Mouse (Mus musculus) common myeloid progenitor, adult 5-6 weeks (primary cell): ENCODE measurements around the gene Usp32. TPM values are rescaled to one million over a fixed set of nuclear protein-coding genes. Genes with fewer than 3 reads are reported as not detected.
"Not testable (repeated sequence)": the region's sequence is repeated elsewhere in the genome, so short reads cannot be mapped to it uniquely, and the experiment has no call there.

Experiments
- ATAC-seq: replicated peaks from 2 replicates; pipeline ENCODE4 v1.8.0; 2016; ENCODE audit warnings: low read depth, mild to moderate bottlenecking, moderate TSS enrichment, inconsistent platforms; ENCODE audit not compliant: poor library complexity, severe bottlenecking
- total RNA-seq: library from RNA; stranded (forward); fragments of 200-1000, 187-1606 nt; gene quantifications from 2 replicates; pipeline ENCODE4 v1.2.3, GENCODE M21; 2017

The Usp32 gene
- 14.9 and 26.1 TPM in 2 replicates for total RNA-seq

GRCm38 (mm10) chr11:85139581-85140540, at the start of gene Usp32:
Gene Usp32 (minus strand): TSS chr11:85140161.
- ATAC-seq = peak; percentile 96

GRCm38 (mm10) chr11:85189110-85189509, 49.1 kb upstream of the Usp32 start:
- ATAC-seq = no peak

DNA sequence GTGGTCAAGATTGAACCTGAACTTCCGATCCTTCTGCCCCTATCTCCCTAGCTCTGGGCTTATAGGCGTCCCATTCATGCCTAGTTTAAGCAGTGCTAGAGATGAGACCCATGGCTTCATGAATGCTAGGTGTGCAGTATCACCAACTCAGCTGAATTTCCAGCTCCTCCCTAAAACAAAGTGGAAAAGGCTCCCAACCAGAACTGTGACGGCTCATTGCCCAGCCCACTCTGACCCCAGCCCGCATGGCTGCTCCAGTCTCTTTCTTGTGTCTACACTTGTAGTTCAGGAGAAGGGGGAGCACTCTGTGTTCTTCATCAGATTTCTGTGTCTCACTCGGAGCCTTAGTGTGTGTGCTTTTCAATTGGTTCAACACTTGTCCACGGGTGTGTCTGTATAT, 44.9 kb upstream of the Usp32 start:
- ATAC-seq = no peak

DNA sequence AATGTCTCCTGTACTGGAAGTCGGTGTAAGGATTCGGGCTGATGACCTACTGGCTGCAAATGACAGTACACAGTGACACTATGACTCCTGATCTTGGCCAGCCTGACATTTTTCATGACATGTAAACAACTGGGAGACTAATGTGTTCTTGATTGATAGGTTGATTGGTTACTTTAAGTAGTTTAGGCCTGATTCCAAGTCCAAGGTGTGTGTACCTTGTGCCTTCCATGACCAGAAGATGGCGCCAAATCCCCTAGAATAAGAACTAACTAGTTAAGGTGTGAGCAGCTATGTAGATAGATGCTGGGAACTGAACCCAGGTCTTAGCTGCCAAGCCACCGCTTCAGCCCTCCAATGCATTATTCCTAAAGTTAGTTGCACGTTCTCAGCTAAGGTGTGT, 44.1 kb upstream of the Usp32 start:
- ATAC-seq = peak; percentile 59; the same call in 1 of the 2 replicates

- ATAC-seq = no peak
Measured at GRCm38 (mm10) chr11:85183284-85183779, 43.4 kb upstream of the Usp32 start.

DNA sequence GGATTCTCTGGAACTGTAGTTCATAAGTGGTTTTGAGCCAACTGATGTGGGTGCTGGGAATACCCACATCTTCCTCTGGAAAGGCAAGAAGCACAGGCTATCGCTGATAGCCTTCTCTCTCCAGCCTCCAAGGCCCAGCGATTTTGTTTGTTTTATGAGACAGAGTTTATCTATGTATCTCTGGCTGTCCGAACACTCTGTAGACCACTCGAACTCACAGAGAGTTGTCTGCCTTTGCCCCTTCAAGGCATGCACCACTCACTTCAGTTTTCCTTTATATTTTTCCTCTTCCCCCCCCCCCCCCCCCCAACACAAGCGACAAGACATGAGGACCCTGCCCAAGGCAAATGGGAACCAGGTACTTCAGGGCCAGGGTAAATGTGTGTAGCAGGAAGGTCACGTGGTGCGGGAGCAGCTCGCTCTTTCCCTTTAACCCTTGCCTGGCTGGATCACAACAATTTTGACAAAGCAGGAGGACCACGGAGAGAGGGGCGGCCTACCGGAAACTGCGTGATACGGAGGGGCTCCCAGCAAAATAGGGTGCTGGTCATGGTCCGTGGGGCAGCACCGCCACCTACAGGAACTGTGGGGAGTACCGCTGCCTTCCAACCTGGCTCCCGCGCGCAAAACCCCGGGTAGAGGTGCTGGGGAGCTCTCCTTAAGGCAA, 42.8 kb upstream of the Usp32 start:
- ATAC-seq = peak; percentile 96

DNA sequence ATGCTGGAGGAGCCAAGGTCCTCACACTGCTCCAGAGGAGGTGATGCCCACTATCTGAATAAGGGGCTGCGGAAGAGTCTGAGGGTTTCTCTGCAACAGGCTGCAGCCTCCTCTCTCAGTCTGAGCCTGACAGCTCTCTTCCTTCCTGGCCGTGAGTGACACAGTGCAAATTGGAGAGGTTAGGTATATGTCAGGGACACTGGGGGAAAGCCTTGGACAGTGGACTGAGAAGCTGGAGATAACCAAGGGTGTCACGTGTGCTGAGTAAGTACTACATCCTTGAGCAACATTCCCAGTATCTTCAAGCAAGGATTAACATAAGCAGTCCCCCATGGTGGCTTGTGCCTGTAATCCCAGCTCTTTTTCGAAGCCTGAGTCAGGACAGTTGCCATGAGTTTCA, 38.5 kb upstream of the Usp32 start:
- no peak for ATAC-seq

DNA sequence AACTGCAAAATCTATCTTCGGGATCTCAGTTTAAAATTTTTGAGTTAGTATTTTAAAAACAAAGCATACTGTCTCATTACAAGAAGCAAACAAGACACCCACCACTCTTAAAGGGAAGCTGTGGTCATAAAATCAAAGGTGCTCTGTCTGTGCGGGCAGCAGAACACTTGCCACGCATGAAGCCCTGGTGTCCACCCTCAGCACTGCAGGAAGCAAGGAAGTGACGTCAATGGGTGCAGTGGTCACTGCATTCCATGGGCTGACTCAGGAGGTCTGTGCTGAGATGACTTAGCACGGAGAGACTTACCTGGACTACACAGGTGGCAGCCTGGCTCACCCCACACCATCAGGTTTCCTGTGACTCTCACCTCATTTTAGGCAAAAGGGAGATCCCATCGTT, 37.8 kb upstream of the Usp32 start:
- ATAC-seq = 0 out of 2 replicates have a peak, but pooled peaks have one; percentile 11

DNA sequence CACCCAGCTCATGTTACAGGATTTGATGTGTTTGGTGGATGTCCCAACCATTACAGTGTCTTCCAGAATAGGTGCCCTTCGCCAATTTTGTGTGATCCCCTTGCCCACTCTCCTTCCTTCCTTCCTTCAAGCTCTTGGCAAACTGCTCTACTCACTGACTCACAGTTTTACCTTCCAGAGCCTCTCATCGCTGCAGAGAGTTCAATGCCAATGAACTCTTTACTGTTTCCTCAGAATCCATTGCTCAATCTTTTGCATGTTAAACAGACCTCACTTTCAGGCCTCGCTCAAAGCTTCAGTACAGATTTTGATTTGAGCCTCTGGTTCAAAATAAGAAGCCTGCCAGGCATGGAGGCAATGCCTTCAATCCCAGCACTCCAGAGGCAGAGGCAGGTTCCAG, 36.0 kb upstream of the Usp32 start:
- ATAC-seq = no peak

DNA sequence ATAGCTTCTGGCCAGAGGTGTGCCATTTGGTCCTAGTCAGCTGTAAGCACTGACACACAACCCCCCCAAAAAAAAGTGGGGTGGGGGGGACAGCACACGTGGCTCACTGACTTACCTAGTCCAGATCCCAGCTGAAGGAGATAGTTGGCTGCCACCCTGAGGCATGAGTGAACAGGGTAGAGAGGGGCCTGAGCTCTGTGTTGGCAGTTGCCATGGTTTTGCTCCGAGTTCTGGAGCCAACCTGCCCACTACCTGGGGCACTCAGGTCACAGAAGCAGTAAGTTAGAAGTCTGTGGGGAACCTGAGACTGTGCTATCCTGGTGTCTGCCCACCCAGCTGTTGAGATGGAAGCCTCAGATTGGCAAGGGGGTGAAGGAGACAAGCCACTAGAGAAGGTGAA, 30.9 kb upstream of the Usp32 start:
- no peak for ATAC-seq

DNA sequence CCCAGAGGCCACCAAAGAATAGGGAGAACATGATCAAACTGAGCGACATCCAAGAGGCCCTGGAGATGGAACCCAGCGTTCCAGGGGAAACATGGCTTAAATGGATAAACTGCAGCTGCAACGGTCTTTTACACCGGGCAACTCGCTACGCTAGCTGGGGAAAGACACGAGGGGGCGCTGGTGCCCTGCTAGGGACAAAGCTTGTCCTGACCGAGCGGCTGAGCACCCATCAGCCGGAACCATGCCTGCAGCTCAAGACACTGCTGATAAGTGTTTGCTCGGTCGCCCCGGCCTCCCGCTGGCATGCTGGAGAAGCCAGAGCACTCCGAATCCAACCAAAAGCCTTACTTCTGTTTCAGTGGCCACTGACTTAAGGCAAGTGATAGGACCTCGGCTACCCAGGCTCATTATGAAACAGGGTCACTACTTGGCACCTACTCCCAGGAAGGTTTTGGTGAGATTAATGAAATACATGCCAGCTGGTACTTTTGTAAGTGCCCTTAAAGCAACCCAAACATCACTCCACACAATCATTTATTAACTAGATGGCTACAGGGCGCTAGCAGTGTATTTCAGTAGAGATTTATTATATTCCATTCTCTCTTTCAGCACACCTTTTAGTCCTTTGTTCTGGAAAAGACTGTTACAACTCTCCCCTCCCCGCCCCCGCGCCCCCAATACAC, 30.2 kb upstream of the Usp32 start, which contains the start of gene 1700125H20Rik:
1700125H20Rik (plus strand) TSS at position 347 of the 683 bp plus-strand sequence.
- ATAC-seq = peak; percentile 98

- no peak for ATAC-seq
Measured at GRCm38 (mm10) chr11:85167503-85167902, 27.5 kb upstream of the Usp32 start.

DNA sequence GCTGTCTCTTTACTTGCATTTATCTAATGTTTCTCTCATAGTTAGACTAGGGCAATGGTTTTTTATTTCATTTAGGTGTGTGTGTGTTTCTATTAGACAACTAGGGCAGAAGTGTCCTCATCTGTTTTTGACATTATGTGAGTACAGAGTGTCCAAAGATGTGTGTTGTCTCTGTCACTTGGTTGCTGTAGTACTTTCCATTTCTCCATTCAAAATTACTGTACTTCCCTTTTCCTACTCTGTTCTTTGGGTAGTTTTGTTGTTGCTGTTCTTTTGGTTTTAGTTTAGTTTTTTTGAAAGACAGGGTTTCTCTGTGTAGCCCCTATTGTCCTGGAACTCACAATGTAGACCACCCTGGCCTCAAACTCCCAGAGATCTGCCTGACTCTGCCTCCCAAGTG, 24.4 kb upstream of the Usp32 start:
- no peak for ATAC-seq

GRCm38 (mm10) chr11:85163014-85163413, 23.1 kb upstream of the Usp32 start:
- not testable (repeated sequence) for ATAC-seq

DNA sequence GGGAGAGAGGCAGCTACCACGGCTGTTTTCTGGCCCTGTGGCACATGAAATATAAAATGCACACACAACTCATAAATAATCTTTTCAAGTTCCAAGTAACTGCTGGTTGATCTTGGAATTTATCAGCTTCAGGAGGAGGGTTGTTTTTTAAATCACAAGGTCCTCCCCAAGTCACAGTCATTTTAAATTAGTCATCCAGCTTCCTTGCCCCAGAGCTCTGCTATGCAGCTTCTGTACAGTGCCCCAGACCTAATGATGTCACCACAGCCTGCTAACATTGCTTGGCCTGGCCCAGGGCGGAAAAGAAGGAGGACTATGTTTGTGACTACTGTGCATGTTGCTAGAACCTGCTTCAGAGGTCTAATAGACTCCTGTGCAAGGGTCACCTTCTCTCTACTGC, 17.3 kb upstream of the Usp32 start:
- ATAC-seq = no peak

DNA sequence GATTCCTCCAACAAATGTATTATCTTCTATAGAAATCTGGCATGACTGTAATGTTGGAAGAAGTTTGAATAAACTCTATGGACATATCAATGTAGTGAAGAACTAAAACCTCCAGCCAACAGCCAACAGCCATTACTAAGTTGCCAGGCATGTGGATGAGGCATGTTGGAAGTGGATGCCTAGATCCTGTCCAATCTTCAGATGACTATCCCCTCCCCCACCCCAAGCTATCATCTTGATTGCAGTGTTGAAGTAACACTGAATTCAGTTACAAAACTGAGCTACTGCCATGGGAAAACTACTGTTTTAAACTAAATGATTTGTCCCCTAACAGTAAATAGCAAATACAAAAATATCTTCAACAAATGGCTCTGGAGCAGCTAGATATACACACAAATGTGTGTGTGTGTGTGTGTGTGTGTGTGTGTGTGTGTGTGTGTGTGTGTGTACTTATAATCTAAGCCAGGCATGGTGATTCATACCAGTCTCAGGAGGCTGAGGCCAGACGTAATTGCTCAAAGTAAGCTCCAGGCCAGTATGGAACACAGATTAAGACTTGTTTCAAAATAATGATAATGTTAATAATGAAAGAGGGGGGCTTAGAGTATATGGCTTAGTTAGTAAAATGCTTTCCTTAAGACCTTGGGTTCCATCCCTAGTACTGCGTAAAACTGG, 12.4 kb upstream of the Usp32 start:
- no peak for ATAC-seq

- 0 out of 2 replicates have a peak, but pooled peaks have one; percentile 5 for ATAC-seq
Measured at GRCm38 (mm10) chr11:85138776-85139474, 1.0 kb downstream of the Usp32 start.

GRCm38 (mm10) chr11:85131542-85131941, 8.4 kb downstream of the Usp32 start:
- peak; percentile 42; the same call in 1 of the 2 replicates for ATAC-seq

- no peak for ATAC-seq
Measured at GRCm38 (mm10) chr11:85128883-85129282, 11.1 kb downstream of the Usp32 start.
